Mouse (Mus musculus): Measurements from ENCODE around the gene Gfra4. TPM values are rescaled to one million over a fixed set of nuclear protein-coding genes. Genes with fewer than 3 reads are reported as not detected.
A peak's percentile ranks its signal among the peaks of the same experiment; 100 is the strongest.

The Gfra4 gene
- polyA plus RNA-seq (2014; fragmentation: Nextera tagmentation; extraction: Ambion mirVana), result 49.2 and 50.8 TPM in 2 replicates

DNA sequence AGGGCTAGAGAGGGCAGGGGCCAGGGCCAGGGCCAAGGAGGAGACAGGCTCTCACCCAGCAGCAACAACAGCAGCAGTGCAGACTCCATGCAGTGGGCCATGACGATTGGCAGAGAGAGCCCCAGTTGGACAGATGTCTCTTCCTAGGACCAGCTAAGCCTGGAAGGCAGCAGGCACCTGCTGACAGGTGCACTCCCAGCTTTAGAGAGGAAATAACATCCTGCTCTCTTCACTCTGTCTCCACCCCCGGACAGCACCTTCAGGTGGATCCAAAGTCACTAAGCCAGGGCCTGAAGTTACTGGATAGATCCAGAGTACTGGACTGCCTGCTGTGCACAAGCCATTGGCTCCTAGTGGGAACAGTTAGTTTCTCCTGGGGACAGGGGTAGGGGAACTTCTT is at the start of gene Gfra4:
Gene Gfra4, minus strand, starts transcription at position 101 of the 400 bp plus-strand sequence.
- Histone ChIP-seq H3K9ac (peak within 1 kb of the TSS; percentile 81; the same call in 1 of the 2 replicates), H3K4me2 (replicated peaks) (peak within 1 kb of the TSS; percentile 91), H3K4me1 (replicated peaks; ENCODE audit: control insufficient read depth, insufficient read depth, low read length) (no peaks in the 10 kb centered on the region), H3K27me3 (ENCODE audit: control insufficient read depth, insufficient read depth, low read length) (peaks cover 27% of the 10 kb centered on the region), H3K9me3 (ENCODE audit: control insufficient read depth, low read length) (no peaks in the 10 kb centered on the region), H3K4me3 (replicated peaks; ENCODE audit: low read length) (peak within 1 kb of the TSS; percentile 65), H3K36me3 (replicated peaks; ENCODE audit: control insufficient read depth, insufficient read depth) (no peaks in the 10 kb centered on the region), H3K27ac (no peak within 1 kb of the TSS)
- DNase-seq (ENCODE audit: low spot score), result no peak
- ATAC-seq (ENCODE audit: low FRiP score), result no peak
- 75% methylated on average over 2 of the region's 2 CpGs for WGBS

DNA sequence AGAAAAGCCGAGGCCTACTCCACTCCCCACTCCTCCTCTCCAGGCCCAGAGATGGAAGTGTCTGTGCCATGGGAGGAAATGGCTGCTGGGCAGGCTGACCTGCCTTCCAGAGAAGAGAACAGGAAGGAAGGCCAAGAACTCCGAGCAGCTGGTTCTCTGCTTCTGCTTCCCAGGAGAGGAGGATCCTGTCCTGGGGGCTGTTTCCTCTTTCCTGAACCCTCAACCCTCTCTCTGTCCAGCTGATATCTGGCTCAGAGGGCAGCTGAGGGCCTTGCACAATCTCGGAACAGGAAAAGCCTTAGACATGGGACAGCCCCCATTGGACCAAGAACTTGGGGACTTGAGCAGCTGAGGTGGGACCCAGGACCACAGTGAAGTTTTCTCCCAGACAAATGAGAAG is 48.0 kb upstream of the Gfra4 start:
- Histone ChIP-seq H3K4me3 (replicated peaks; ENCODE audit: low read length) (no peak overlapping the region), H3K9me3 (ENCODE audit: control insufficient read depth, low read length) (no peaks in the 10 kb centered on the region), H3K4me1 (replicated peaks; ENCODE audit: control insufficient read depth, insufficient read depth, low read length) (no peaks in the 10 kb centered on the region), H3K9ac (no peak overlapping the region), H3K27me3 (ENCODE audit: control insufficient read depth, insufficient read depth, low read length) (no peaks in the 10 kb centered on the region), H3K4me2 (replicated peaks) (no peak overlapping the region), H3K36me3 (replicated peaks; ENCODE audit: control insufficient read depth, insufficient read depth) (no peaks in the 10 kb centered on the region), H3K27ac (no peak overlapping the region)
- no peak for ATAC-seq (ENCODE audit: low FRiP score)
- WGBS, result 70% methylated on average over 3 of the region's 3 CpGs
- DNase-seq (ENCODE audit: low spot score), result no peak

DNA sequence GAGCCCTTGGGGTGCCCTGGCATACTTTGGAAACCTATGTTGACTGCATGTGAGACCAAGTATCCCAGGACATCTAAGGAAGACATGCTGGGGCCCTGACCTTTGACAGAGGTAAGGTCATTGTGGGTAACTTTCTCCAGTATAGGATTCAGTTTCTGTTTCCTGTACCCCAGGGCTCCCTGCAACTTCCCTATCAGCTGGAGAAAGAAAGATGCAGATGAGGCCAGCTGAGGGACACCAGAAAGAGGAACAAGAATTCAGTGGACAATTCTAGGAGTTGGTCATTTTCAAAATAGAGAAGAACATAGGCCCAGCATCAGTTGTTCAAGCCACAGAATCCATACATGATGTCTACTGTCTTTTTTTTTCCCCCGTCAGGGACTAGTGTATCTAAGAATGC is 46.7 kb upstream of the Gfra4 start:
- Histone ChIP-seq H3K4me1 (replicated peaks; ENCODE audit: control insufficient read depth, insufficient read depth, low read length) (no peaks in the 10 kb centered on the region), H3K4me2 (replicated peaks) (no peak overlapping the region), H3K9ac (no peak overlapping the region), H3K36me3 (replicated peaks; ENCODE audit: control insufficient read depth, insufficient read depth) (no peaks in the 10 kb centered on the region), H3K27ac (no peak overlapping the region), H3K9me3 (ENCODE audit: control insufficient read depth, low read length) (no peaks in the 10 kb centered on the region), H3K4me3 (replicated peaks; ENCODE audit: low read length) (no peak overlapping the region), H3K27me3 (ENCODE audit: control insufficient read depth, insufficient read depth, low read length) (no peaks in the 10 kb centered on the region)
- WGBS, result 90% methylated on average over 1 of the region's 1 CpGs
- DNase-seq (ENCODE audit: low spot score) (no peak), ATAC-seq (ENCODE audit: low FRiP score) (no peak)

DNA sequence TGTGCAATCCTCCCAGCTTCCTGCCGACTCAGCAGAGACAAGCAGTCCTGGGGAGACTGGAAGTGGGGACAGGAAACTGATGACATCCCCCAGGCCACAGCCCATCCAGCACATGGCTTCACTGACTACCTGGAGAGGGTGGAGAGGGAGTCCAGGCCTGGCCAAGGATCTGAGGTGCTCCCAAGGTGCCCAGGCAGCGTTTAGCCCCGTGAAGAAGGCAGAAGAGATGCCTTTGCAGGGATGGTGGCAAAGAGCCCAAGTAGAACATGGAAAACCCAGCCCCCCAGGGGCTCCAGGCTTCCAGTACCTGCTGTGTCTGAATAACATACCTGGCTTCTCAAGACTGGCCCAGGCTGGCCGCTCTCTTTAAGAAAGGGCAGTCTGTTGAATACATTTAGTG is 45.7 kb upstream of the Gfra4 start:
- Histone ChIP-seq H3K36me3 (replicated peaks; ENCODE audit: control insufficient read depth, insufficient read depth) (no peaks in the 10 kb centered on the region), H3K4me2 (replicated peaks) (no peak overlapping the region), H3K4me3 (replicated peaks; ENCODE audit: low read length) (no peak overlapping the region), H3K9ac (no peak overlapping the region), H3K27me3 (ENCODE audit: control insufficient read depth, insufficient read depth, low read length) (no peaks in the 10 kb centered on the region), H3K27ac (no peak overlapping the region), H3K4me1 (replicated peaks; ENCODE audit: control insufficient read depth, insufficient read depth, low read length) (no peaks in the 10 kb centered on the region), H3K9me3 (ENCODE audit: control insufficient read depth, low read length) (no peaks in the 10 kb centered on the region)
- WGBS, result 85% methylated on average over 4 of the region's 4 CpGs
- DNase-seq (ENCODE audit: low spot score), result no peak
- no peak for ATAC-seq (ENCODE audit: low FRiP score)

DNA sequence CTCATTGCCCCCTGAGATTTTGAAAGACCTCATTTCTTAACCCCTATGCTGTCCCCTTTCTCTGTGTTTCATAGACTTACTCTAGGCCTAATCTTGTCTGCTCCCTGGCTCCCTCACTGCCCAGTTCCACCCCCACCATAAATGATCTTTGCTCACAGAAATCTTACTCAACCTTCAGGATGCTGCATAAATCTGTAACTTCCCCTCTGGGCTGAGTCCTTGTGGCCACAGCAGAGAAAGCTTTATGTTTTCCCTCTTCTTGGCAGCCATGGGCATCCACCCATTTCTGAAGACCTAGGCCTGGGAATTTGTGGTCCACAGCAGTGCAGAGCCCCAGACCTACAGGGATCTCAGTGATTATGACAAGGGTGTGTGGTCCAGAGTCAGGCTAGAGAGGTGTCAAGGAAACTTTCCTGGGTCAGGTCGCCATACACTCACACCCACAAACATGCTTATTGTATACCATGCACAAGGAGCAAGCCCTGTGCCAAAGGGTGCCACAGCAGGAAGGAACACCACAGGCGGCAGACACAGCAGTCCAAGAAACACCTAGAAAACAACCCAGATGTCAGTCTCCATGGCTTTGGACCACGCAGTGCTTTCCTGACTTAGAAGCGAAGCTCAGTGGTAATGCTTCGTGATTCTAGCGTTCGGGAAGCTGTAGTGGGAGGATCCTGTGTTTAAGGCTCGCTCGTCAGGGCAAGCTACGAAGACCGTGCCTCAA is 43.9 kb upstream of the Gfra4 start, which contains the start of gene Siglec1:
Gene Siglec1, minus strand, starts transcription at position 99 of the 724 bp plus-strand sequence.
- Histone ChIP-seq H3K9ac (no peak within 1 kb of the TSS), H3K4me3 (replicated peaks; ENCODE audit: low read length) (no peak within 1 kb of the TSS), H3K9me3 (ENCODE audit: control insufficient read depth, low read length) (no peaks in the 10 kb centered on the region), H3K4me1 (replicated peaks; ENCODE audit: control insufficient read depth, insufficient read depth, low read length) (no peaks in the 10 kb centered on the region), H3K27me3 (ENCODE audit: control insufficient read depth, insufficient read depth, low read length) (no peaks in the 10 kb centered on the region), H3K36me3 (replicated peaks; ENCODE audit: control insufficient read depth, insufficient read depth) (no peaks in the 10 kb centered on the region), H3K27ac (no peak within 1 kb of the TSS), H3K4me2 (replicated peaks) (no peak within 1 kb of the TSS)
- WGBS, result 87% methylated on average over 11 of the region's 11 CpGs
- DNase-seq (ENCODE audit: low spot score), result no peak
- ATAC-seq (ENCODE audit: low FRiP score), result no peak

DNA sequence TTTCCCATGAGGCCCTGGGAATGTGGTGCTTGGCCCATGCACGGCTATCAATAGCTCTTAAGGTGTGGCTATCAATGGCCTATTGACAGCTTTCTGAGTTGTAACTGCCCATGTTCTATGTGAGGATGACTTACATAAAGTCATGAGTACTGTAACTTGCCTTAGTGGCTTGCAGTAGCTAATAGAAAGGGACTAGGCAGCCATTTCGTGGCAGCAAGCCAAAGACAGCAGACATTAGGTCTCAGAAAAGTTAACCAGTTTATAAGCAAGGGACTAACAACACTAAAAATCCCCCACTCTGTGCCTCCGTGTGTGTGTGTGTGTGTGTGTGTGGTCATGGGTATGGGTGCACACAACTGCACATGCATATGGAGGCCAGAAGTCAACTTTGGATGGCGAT is 41.3 kb upstream of the Gfra4 start:
- no peak overlapping the region for H3K27ac ChIP-seq
- H3K9me3 ChIP-seq (ENCODE audit: control insufficient read depth, low read length), result no peaks in the 10 kb centered on the region
- no peaks in the 10 kb centered on the region for H3K36me3 ChIP-seq (replicated peaks; ENCODE audit: control insufficient read depth, insufficient read depth)
- no peak overlapping the region for H3K4me3 ChIP-seq (replicated peaks; ENCODE audit: low read length)
- H3K9ac ChIP-seq, result no peak overlapping the region
- DNase-seq (ENCODE audit: low spot score) (no peak), ATAC-seq (ENCODE audit: low FRiP score) (no peak)
- H3K4me1 ChIP-seq (replicated peaks; ENCODE audit: control insufficient read depth, insufficient read depth, low read length), result no peaks in the 10 kb centered on the region
- H3K27me3 ChIP-seq (ENCODE audit: control insufficient read depth, insufficient read depth, low read length), result no peaks in the 10 kb centered on the region
- 91% methylated on average over 4 of the region's 4 CpGs for WGBS
- no peak overlapping the region for H3K4me2 ChIP-seq (replicated peaks)

DNA sequence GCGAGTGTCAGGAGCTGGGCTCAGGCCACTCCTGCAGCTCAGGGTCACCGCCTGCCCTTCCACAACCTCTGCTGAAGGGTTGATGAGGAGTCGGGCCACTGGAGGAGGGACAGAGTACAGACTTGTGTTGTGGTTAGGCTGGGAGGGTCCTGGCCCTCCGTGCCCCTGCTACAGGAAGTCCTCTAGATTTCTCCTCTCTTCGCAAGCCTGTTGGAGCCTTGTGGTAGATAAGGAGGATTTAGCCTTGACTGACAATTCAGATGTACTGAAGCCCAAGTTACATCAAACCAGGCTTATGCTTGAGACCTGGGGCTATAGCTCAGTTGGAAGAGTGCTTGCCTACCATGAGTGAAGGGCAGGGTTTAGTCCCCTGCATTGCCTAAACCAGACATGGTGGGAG is 37.6 kb upstream of the Gfra4 start:
- WGBS, result 80% methylated on average over 5 of the region's 5 CpGs
- Histone ChIP-seq H3K27ac (no peak overlapping the region), H3K4me1 (replicated peaks; ENCODE audit: control insufficient read depth, insufficient read depth, low read length) (no peaks in the 10 kb centered on the region), H3K27me3 (ENCODE audit: control insufficient read depth, insufficient read depth, low read length) (no peaks in the 10 kb centered on the region), H3K36me3 (replicated peaks; ENCODE audit: control insufficient read depth, insufficient read depth) (no peaks in the 10 kb centered on the region), H3K4me2 (replicated peaks) (no peak overlapping the region), H3K4me3 (replicated peaks; ENCODE audit: low read length) (no peak overlapping the region), H3K9me3 (ENCODE audit: control insufficient read depth, low read length) (no peaks in the 10 kb centered on the region), H3K9ac (no peak overlapping the region)
- DNase-seq (ENCODE audit: low spot score) (no peak), ATAC-seq (ENCODE audit: low FRiP score) (no peak)

DNA sequence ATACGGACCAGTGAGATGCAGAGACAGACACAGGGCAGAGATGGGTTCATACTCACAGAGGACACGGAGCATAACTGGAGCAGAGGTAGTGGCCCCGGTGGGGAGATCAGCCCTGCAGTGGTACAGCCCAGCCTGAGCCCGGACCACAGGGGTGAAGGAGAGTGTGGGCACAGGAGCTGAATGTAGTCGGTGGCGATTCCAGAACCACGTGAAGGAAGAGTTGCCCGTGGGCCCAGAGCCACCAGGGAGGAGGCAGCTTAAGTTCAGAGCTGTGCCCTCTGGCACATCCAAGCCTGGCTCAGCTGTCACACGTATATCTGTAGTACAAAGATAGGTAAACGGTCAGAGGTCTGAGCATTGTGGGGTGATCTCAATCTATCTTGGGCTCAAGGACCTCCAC is 29.6 kb upstream of the Gfra4 start:
- Histone ChIP-seq H3K4me2 (replicated peaks) (no peak overlapping the region), H3K9me3 (ENCODE audit: control insufficient read depth, low read length) (no peaks in the 10 kb centered on the region), H3K36me3 (replicated peaks; ENCODE audit: control insufficient read depth, insufficient read depth) (no peaks in the 10 kb centered on the region), H3K9ac (no peak overlapping the region), H3K27ac (no peak overlapping the region), H3K4me3 (replicated peaks; ENCODE audit: low read length) (no peak overlapping the region), H3K4me1 (replicated peaks; ENCODE audit: control insufficient read depth, insufficient read depth, low read length) (no peaks in the 10 kb centered on the region), H3K27me3 (ENCODE audit: control insufficient read depth, insufficient read depth, low read length) (no peaks in the 10 kb centered on the region)
- ATAC-seq (ENCODE audit: low FRiP score) (no peak), DNase-seq (ENCODE audit: low spot score) (no peak)
- WGBS, result 88% methylated on average over 10 of the region's 10 CpGs

DNA sequence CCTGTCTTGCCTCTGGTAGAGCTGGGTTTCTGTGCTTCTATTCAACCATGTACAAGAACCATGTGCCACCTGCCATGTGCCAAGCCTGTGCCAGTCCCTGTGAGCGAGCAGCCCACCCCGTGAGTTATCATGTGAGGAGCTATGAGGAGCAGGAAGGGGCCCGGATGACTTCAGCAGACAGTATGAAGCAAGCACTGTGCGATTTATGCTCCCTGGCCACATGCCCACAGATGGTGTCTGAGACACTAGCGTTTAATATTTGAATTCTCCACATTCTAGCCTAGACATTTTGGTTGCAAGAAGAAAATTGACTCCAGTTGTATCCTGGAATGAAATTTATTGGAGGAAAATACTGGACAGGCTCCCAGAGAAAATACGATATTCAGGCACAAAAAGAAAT is 24.6 kb upstream of the Gfra4 start:
- ATAC-seq (ENCODE audit: low FRiP score), result no peak
- DNase-seq (ENCODE audit: low spot score), result no peak

More for the DNA sequence above, 24.6 kb upstream of the Gfra4 start:
- no peak overlapping the region for H3K27ac ChIP-seq
- H3K9me3 ChIP-seq (ENCODE audit: control insufficient read depth, low read length), result no peaks in the 10 kb centered on the region
- H3K4me2 ChIP-seq (replicated peaks), result no peak overlapping the region
- H3K27me3 ChIP-seq (ENCODE audit: control insufficient read depth, insufficient read depth, low read length), result peaks cover 22% of the 10 kb centered on the region
- no peak overlapping the region for H3K9ac ChIP-seq
- 78% methylated on average over 6 of the region's 6 CpGs for WGBS
- no peaks in the 10 kb centered on the region for H3K36me3 ChIP-seq (replicated peaks; ENCODE audit: control insufficient read depth, insufficient read depth)
- H3K4me1 ChIP-seq (replicated peaks; ENCODE audit: control insufficient read depth, insufficient read depth, low read length), result no peaks in the 10 kb centered on the region; the same call in 1 of the 2 replicates
- H3K4me3 ChIP-seq (replicated peaks; ENCODE audit: low read length), result no peak overlapping the region
